Mouse (Mus musculus): ENCODE results near the gene Bik. TPM values are rescaled to one million over a fixed set of nuclear protein-coding genes. Genes with fewer than 3 reads are reported as not detected.
A peak's percentile ranks its signal among the peaks of the same experiment; 100 is the strongest.

The Bik gene
- polyA plus RNA-seq, 1 experiment from 2014 or later: 4.6 TPM

GRCm38 (mm10) chr15:83520861-83521382, 5.7 kb upstream of the Bik start:
- H3K4me1 ChIP-seq (replicated peaks; ENCODE audit: control insufficient read depth, insufficient read depth, low read length): no peaks in the 10 kb centered on the region
- no peaks in the 10 kb centered on the region for H3K36me3 ChIP-seq (ENCODE audit: control insufficient read depth, insufficient read depth)
- H3K9ac ChIP-seq (ENCODE audit: low read depth, low read length): no peak overlapping the region
- 81% methylated on average over 6 of the region's 6 CpGs for WGBS
- H3K4me3 ChIP-seq (ENCODE audit: low read depth, low read length): no peak overlapping the region
- peaks cover 5% of the 10 kb centered on the region; the same call in 1 of the 2 replicates for H3K27me3 ChIP-seq (replicated peaks; ENCODE audit: control insufficient read depth, insufficient read depth, low read length)
- no peak overlapping the region for H3K4me2 ChIP-seq (replicated peaks; ENCODE audit: low read depth)
- ATAC-seq: no peak
- no peak overlapping the region for H3K27ac ChIP-seq (ENCODE audit: low read depth, low read length)
- TF ChIP-seq CTCF (IDR thresholded peaks at IDR 0.05; ENCODE audit: low read depth): no peak
- H3K9me3 ChIP-seq (ENCODE audit: control insufficient read depth): no peaks in the 10 kb centered on the region

DNA sequence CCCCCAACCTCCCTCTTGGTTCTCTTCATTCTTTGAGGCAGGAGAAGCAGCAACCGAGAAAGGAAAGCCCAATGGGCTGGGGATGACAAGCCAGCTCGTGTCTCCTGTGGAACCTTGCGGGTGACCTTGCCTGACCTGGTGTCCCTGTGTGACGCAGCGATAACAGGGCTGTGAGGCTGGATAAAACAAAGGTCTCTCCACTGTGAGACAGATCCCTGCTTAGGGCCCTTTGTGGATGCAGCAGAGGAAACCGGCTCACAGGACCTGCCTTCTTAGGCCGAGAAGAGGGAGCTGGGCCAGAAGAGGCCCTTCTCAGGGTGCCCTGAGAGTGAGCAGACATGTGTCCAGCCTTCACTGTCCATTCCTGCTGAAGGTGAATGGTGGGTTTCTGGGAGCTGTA, 3.5 kb upstream of the Bik start:
- Histone ChIP-seq H3K27me3 (replicated peaks; ENCODE audit: control insufficient read depth, insufficient read depth, low read length) (peaks cover 22% of the 10 kb centered on the region; the same call in 1 of the 2 replicates), H3K4me2 (replicated peaks; ENCODE audit: low read depth) (no peak overlapping the region), H3K36me3 (ENCODE audit: control insufficient read depth, insufficient read depth) (no peaks in the 10 kb centered on the region), H3K4me1 (replicated peaks; ENCODE audit: control insufficient read depth, insufficient read depth, low read length) (0 out of 2 replicates have a peak, but pooled peaks cover 2% of the 10 kb centered on the region), H3K27ac (ENCODE audit: low read depth, low read length) (no peak overlapping the region), H3K9me3 (ENCODE audit: control insufficient read depth) (no peaks in the 10 kb centered on the region), H3K9ac (ENCODE audit: low read depth, low read length) (no peak overlapping the region), H3K4me3 (ENCODE audit: low read depth, low read length) (no peak overlapping the region)
- TF ChIP-seq CTCF (IDR thresholded peaks at IDR 0.05; ENCODE audit: low read depth): no peak
- no peak for ATAC-seq
- 57% methylated on average over 7 of the region's 7 CpGs for WGBS

DNA sequence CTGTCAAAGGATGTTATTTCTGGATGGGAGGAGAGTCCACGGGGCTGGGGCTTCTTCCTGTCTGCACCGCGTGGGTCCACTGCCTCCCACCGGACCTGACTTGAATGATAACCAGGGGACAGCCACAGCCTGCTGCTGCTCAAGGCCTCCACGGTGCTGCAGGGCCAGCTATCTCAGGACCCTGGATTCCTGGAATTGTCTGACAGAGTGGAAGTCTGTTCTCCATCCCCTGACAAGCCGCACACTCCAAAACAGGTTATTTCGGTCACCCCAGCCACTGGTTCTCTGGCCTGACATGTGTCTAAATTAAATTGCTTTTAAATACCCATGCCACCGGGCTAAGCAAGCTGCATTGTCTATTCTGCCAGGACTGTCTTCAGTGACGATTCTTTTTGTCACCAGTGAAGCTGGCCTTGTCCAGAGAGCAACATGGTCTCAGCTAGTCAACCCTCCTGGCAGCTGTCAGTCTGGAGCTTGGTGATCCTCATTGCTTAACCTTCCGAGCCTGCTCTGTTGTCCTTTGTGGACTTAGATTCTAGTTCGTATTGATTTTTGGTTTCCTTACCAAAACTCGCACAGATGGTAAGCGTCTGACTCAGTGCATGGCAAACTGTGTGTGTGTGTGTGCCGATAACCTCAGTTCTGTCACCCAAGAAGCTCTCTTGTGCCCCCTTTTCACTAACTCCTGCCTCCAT, 2.9 kb upstream of the Bik start:
- no peak for TF ChIP-seq CTCF (IDR thresholded peaks at IDR 0.05; ENCODE audit: low read depth)
- H3K9me3 ChIP-seq (ENCODE audit: control insufficient read depth): no peaks in the 10 kb centered on the region
- no peak overlapping the region for H3K4me3 ChIP-seq (ENCODE audit: low read depth, low read length)
- no peak overlapping the region for H3K9ac ChIP-seq (ENCODE audit: low read depth, low read length)
- no peak for ATAC-seq
- H3K36me3 ChIP-seq (ENCODE audit: control insufficient read depth, insufficient read depth): no peaks in the 10 kb centered on the region
- 55% methylated on average over 14 of the region's 14 CpGs for WGBS
- H3K4me2 ChIP-seq (replicated peaks; ENCODE audit: low read depth): no peak overlapping the region
- no peak overlapping the region for H3K27ac ChIP-seq (ENCODE audit: low read depth, low read length)
- H3K4me1 ChIP-seq (replicated peaks; ENCODE audit: control insufficient read depth, insufficient read depth, low read length): 0 out of 2 replicates have a peak, but pooled peaks cover 2% of the 10 kb centered on the region
- H3K27me3 ChIP-seq (replicated peaks; ENCODE audit: control insufficient read depth, insufficient read depth, low read length): peaks cover 22% of the 10 kb centered on the region; the same call in 1 of the 2 replicates

DNA sequence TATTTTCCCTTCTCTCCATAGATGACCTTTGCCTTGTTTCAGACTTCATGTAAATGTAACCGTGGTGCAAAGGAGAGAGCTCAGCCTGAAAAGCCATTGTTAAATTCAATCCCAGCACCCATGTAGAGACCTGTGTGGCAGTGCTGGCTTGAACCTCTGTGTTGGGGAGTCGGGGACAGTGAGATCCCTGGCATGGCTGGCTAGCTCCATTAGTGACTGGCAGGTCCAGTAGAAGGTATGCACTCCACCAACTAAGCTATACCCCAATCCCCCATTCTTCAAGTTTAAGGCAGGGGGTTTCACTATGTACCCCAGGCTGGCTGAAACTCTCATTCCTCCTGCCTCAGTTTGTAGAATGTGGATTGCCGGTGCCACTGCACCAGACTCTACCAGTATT, 2.3 kb upstream of the Bik start:
- WGBS: 76% methylated on average over 3 of the region's 3 CpGs
- Histone ChIP-seq H3K9ac (ENCODE audit: low read depth, low read length) (no peak overlapping the region), H3K4me1 (replicated peaks; ENCODE audit: control insufficient read depth, insufficient read depth, low read length) (0 out of 2 replicates have a peak, but pooled peaks cover 2% of the 10 kb centered on the region), H3K27me3 (replicated peaks; ENCODE audit: control insufficient read depth, insufficient read depth, low read length) (peaks cover 22% of the 10 kb centered on the region; the same call in 1 of the 2 replicates), H3K9me3 (ENCODE audit: control insufficient read depth) (no peaks in the 10 kb centered on the region), H3K4me3 (ENCODE audit: low read depth, low read length) (no peak overlapping the region), H3K36me3 (ENCODE audit: control insufficient read depth, insufficient read depth) (no peaks in the 10 kb centered on the region), H3K27ac (ENCODE audit: low read depth, low read length) (no peak overlapping the region), H3K4me2 (replicated peaks; ENCODE audit: low read depth) (no peak overlapping the region)
- no peak for TF ChIP-seq CTCF (IDR thresholded peaks at IDR 0.05; ENCODE audit: low read depth)
- ATAC-seq: no peak

- peak overlapping the region; percentile 93 for H3K4me2 ChIP-seq (replicated peaks; ENCODE audit: low read depth)
- no peaks in the 10 kb centered on the region for H3K36me3 ChIP-seq (ENCODE audit: control insufficient read depth, insufficient read depth)
- H3K9me3 ChIP-seq (ENCODE audit: control insufficient read depth): no peaks in the 10 kb centered on the region
- 2% methylated on average over 26 of the region's 26 CpGs for WGBS
- ATAC-seq: no peak
- H3K27ac ChIP-seq (ENCODE audit: low read depth, low read length): no peak overlapping the region
- TF ChIP-seq CTCF (IDR thresholded peaks at IDR 0.05; ENCODE audit: low read depth): no peak
- peak overlapping the region; percentile 49 for H3K4me3 ChIP-seq (ENCODE audit: low read depth, low read length)
- 0 out of 2 replicates have a peak, but pooled peaks cover 2% of the 10 kb centered on the region for H3K4me1 ChIP-seq (replicated peaks; ENCODE audit: control insufficient read depth, insufficient read depth, low read length)
- peak overlapping the region; percentile 1 for H3K9ac ChIP-seq (ENCODE audit: low read depth, low read length)
- H3K27me3 ChIP-seq (replicated peaks; ENCODE audit: control insufficient read depth, insufficient read depth, low read length): peaks cover 22% of the 10 kb centered on the region; the same call in 1 of the 2 replicates
Measured at GRCm38 (mm10) chr15:83527092-83527437, 403 bp downstream of the Bik start.

DNA sequence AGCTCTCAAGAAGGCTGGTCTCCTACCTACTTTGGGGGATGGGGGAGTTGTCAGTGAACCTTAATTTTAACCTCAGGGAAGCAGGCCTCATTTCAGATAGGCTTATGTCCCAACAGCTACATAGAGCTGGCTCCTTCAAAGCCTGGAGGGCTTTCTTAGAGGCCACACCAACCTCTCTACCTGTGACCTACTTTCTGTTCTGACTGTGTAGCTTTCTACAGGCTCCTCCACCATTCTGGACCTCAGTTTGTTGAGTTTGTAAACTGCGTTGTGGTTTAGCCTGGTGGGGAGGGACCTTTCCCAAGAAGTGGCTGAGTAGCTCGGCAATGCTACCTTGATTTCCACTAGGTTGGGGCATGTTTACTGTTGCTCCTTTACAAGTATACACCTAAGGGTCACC, 1.1 kb downstream of the Bik start:
- Histone ChIP-seq H3K36me3 (ENCODE audit: control insufficient read depth, insufficient read depth) (no peaks in the 10 kb centered on the region), H3K9ac (ENCODE audit: low read depth, low read length) (no peak overlapping the region), H3K9me3 (ENCODE audit: control insufficient read depth) (no peaks in the 10 kb centered on the region), H3K4me2 (replicated peaks; ENCODE audit: low read depth) (peak overlapping the region; percentile 93; the same call in 1 of the 2 replicates), H3K27me3 (replicated peaks; ENCODE audit: control insufficient read depth, insufficient read depth, low read length) (peaks cover 22% of the 10 kb centered on the region; the same call in 1 of the 2 replicates), H3K4me3 (ENCODE audit: low read depth, low read length) (peak overlapping the region; percentile 49; the same call in 1 of the 2 replicates), H3K27ac (ENCODE audit: low read depth, low read length) (no peak overlapping the region), H3K4me1 (replicated peaks; ENCODE audit: control insufficient read depth, insufficient read depth, low read length) (0 out of 2 replicates have a peak, but pooled peaks cover 2% of the 10 kb centered on the region)
- TF ChIP-seq CTCF (IDR thresholded peaks at IDR 0.05; ENCODE audit: low read depth): no peak
- no peak for ATAC-seq
- 84% methylated on average over 2 of the region's 2 CpGs for WGBS

Data from intestine, postnatal 0 days (tissue).